Mouse (Mus musculus): Measurements from ENCODE around the gene B230104I21Rik. TPM values are rescaled to one million over a fixed set of nuclear protein-coding genes. Genes with fewer than 3 reads are reported as not detected.
A peak's percentile ranks its signal among the peaks of the same experiment; 100 is the strongest.

The B230104I21Rik gene
- polyA plus RNA-seq, 1 experiment from 2014 or later = not detected

GRCm38 (mm10) chr4:154358816-154359215, 22.9 kb downstream of the B230104I21Rik start:
- peaks cover 3% of the 10 kb centered on the region; the same call in 1 of the 2 replicates for H3K36me3 ChIP-seq (ENCODE audit: control insufficient read depth, insufficient read depth)
- H3K9me3 ChIP-seq (ENCODE audit: control insufficient read depth) = no peaks in the 10 kb centered on the region
- H3K27me3 ChIP-seq (replicated peaks; ENCODE audit: control insufficient read depth, insufficient read depth, low read length) = no peaks in the 10 kb centered on the region
- peak overlapping the region; percentile 52 for H3K4me2 ChIP-seq (replicated peaks; ENCODE audit: low read depth)
- WGBS = 38% methylated on average over 11 of the region's 11 CpGs
- no peak for TF ChIP-seq CTCF (IDR thresholded peaks at IDR 0.05; ENCODE audit: low read depth)
- ATAC-seq = peak; percentile 9; the same call in 1 of the 2 replicates
- no peak overlapping the region for H3K9ac ChIP-seq (ENCODE audit: low read depth, low read length)
- H3K4me1 ChIP-seq (replicated peaks; ENCODE audit: control insufficient read depth, insufficient read depth, low read length) = peaks cover 4% of the 10 kb centered on the region
- H3K4me3 ChIP-seq (ENCODE audit: low read depth, low read length) = no peak overlapping the region
- H3K27ac ChIP-seq (ENCODE audit: low read depth, low read length) = peak overlapping the region; percentile 87

GRCm38 (mm10) chr4:154359762-154360300, 23.9 kb downstream of the B230104I21Rik start:
- peak; percentile 29; the same call in 1 of the 2 replicates for TF ChIP-seq CTCF (IDR thresholded peaks at IDR 0.05; ENCODE audit: low read depth)
- peaks cover 4% of the 10 kb centered on the region for H3K4me1 ChIP-seq (replicated peaks; ENCODE audit: control insufficient read depth, insufficient read depth, low read length)
- H3K9me3 ChIP-seq (ENCODE audit: control insufficient read depth) = no peaks in the 10 kb centered on the region
- peak overlapping the region; percentile 87 for H3K27ac ChIP-seq (ENCODE audit: low read depth, low read length)
- H3K4me2 ChIP-seq (replicated peaks; ENCODE audit: low read depth) = peak overlapping the region; percentile 52
- H3K9ac ChIP-seq (ENCODE audit: low read depth, low read length) = no peak overlapping the region
- no peaks in the 10 kb centered on the region for H3K27me3 ChIP-seq (replicated peaks; ENCODE audit: control insufficient read depth, insufficient read depth, low read length)
- H3K4me3 ChIP-seq (ENCODE audit: low read depth, low read length) = no peak overlapping the region
- 36% methylated on average over 9 of the region's 9 CpGs for WGBS
- peak; percentile 83 for ATAC-seq
- H3K36me3 ChIP-seq (ENCODE audit: control insufficient read depth, insufficient read depth) = peaks cover 3% of the 10 kb centered on the region; the same call in 1 of the 2 replicates

GRCm38 (mm10) chr4:154360441-154360840, 24.5 kb downstream of the B230104I21Rik start:
- H3K36me3 ChIP-seq (ENCODE audit: control insufficient read depth, insufficient read depth) = peaks cover 3% of the 10 kb centered on the region; the same call in 1 of the 2 replicates
- H3K9ac ChIP-seq (ENCODE audit: low read depth, low read length) = no peak overlapping the region
- no peaks in the 10 kb centered on the region for H3K9me3 ChIP-seq (ENCODE audit: control insufficient read depth)
- WGBS = 63% methylated on average over 6 of the region's 7 CpGs
- ATAC-seq = no peak
- peak overlapping the region; percentile 79 for H3K27ac ChIP-seq (ENCODE audit: low read depth, low read length)
- H3K4me1 ChIP-seq (replicated peaks; ENCODE audit: control insufficient read depth, insufficient read depth, low read length) = peaks cover 4% of the 10 kb centered on the region
- peak; percentile 24; the same call in 1 of the 2 replicates for TF ChIP-seq CTCF (IDR thresholded peaks at IDR 0.05; ENCODE audit: low read depth)
- no peak overlapping the region for H3K4me3 ChIP-seq (ENCODE audit: low read depth, low read length)
- peak overlapping the region; percentile 35; the same call in 1 of the 2 replicates for H3K4me2 ChIP-seq (replicated peaks; ENCODE audit: low read depth)
- no peaks in the 10 kb centered on the region for H3K27me3 ChIP-seq (replicated peaks; ENCODE audit: control insufficient read depth, insufficient read depth, low read length)

GRCm38 (mm10) chr4:154360850-154361249, 24.9 kb downstream of the B230104I21Rik start:
- no peak for TF ChIP-seq CTCF (IDR thresholded peaks at IDR 0.05; ENCODE audit: low read depth)
- Histone ChIP-seq H3K4me2 (replicated peaks; ENCODE audit: low read depth) (no peak overlapping the region), H3K27me3 (replicated peaks; ENCODE audit: control insufficient read depth, insufficient read depth, low read length) (no peaks in the 10 kb centered on the region), H3K36me3 (ENCODE audit: control insufficient read depth, insufficient read depth) (peaks cover 3% of the 10 kb centered on the region; the same call in 1 of the 2 replicates), H3K4me3 (ENCODE audit: low read depth, low read length) (no peak overlapping the region), H3K9me3 (ENCODE audit: control insufficient read depth) (no peaks in the 10 kb centered on the region), H3K27ac (ENCODE audit: low read depth, low read length) (peak overlapping the region; percentile 79; the same call in 1 of the 2 replicates), H3K9ac (ENCODE audit: low read depth, low read length) (no peak overlapping the region), H3K4me1 (replicated peaks; ENCODE audit: control insufficient read depth, insufficient read depth, low read length) (peaks cover 4% of the 10 kb centered on the region)
- WGBS = 79% methylated on average over 3 of the region's 3 CpGs
- ATAC-seq = no peak

DNA sequence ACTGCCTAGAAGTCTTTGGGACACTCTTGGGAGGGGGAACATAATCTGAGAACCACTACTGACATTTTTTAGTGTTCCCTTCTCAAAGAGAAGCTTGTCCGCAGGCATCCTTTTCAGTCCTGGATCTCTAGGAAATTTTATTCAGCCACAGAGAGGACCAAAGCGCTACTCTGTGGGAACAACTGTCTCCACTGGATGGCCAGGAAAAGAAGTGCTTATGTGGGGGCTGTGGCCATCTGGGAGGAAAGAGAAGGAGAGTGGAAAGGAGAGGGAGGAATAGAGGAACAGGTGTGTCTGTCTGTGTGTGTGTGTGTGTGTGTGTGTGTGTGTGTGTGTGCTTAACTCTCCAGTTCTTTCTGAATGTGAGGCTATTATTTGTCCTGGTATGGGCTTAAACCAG, 28.8 kb downstream of the B230104I21Rik start:
- H3K9ac ChIP-seq (ENCODE audit: low read depth, low read length) = no peak overlapping the region
- H3K36me3 ChIP-seq (ENCODE audit: control insufficient read depth, insufficient read depth) = no peaks in the 10 kb centered on the region
- H3K27me3 ChIP-seq (replicated peaks; ENCODE audit: control insufficient read depth, insufficient read depth, low read length) = no peaks in the 10 kb centered on the region
- no peaks in the 10 kb centered on the region for H3K4me1 ChIP-seq (replicated peaks; ENCODE audit: control insufficient read depth, insufficient read depth, low read length)
- no peaks in the 10 kb centered on the region for H3K9me3 ChIP-seq (ENCODE audit: control insufficient read depth)
- no peak for TF ChIP-seq CTCF (IDR thresholded peaks at IDR 0.05; ENCODE audit: low read depth)
- no peak overlapping the region for H3K4me3 ChIP-seq (ENCODE audit: low read depth, low read length)
- WGBS = 93% methylated on average over 2 of the region's 2 CpGs
- H3K27ac ChIP-seq (ENCODE audit: low read depth, low read length) = no peak overlapping the region
- no peak overlapping the region for H3K4me2 ChIP-seq (replicated peaks; ENCODE audit: low read depth)
- no peak for ATAC-seq

DNA sequence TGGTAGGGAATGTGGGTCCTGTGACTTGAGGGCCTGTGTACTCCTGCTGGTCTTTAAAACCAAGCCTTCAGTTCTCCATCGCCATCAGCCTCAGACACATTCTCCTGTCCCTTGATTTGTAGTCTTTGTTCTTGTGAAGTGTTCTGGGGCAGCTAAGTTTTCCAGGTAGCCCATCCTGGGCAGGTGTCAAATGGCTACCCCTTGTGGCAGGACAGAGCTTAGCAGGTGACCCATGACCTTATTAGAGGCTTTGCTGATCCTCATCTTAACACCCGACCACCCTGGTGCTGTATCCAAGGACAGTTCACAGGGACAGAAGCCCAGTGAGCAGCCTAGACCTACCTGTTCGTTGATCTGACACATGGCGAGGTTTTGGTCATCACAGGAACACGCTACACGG, 30.9 kb downstream of the B230104I21Rik start:
- H3K4me1 ChIP-seq (replicated peaks; ENCODE audit: control insufficient read depth, insufficient read depth, low read length) = no peaks in the 10 kb centered on the region
- H3K4me3 ChIP-seq (ENCODE audit: low read depth, low read length) = no peak overlapping the region
- no peak overlapping the region for H3K27ac ChIP-seq (ENCODE audit: low read depth, low read length)
- H3K9ac ChIP-seq (ENCODE audit: low read depth, low read length) = no peak overlapping the region
- 86% methylated on average over 6 of the region's 6 CpGs for WGBS
- ATAC-seq = no peak
- H3K27me3 ChIP-seq (replicated peaks; ENCODE audit: control insufficient read depth, insufficient read depth, low read length) = no peaks in the 10 kb centered on the region
- no peaks in the 10 kb centered on the region for H3K9me3 ChIP-seq (ENCODE audit: control insufficient read depth)
- no peaks in the 10 kb centered on the region for H3K36me3 ChIP-seq (ENCODE audit: control insufficient read depth, insufficient read depth)
- H3K4me2 ChIP-seq (replicated peaks; ENCODE audit: low read depth) = no peak overlapping the region
- peak; percentile 59 for TF ChIP-seq CTCF (IDR thresholded peaks at IDR 0.05; ENCODE audit: low read depth)
